Mouse (Mus musculus) layer of hippocampus, adult 9-11 months (tissue): Measurements from ENCODE around the gene Ndufb7.
A peak's percentile ranks its signal among the peaks of the same experiment; 100 is the strongest.
"Not testable (repeated sequence)": the region's sequence is repeated elsewhere in the genome, so short reads cannot be mapped to it uniquely, and the experiment has no call there.

Experiments
- DNase-seq: peaks from one replicate; pipeline ENCODE4 v3.0.0; 2022

Ndufb7 gene

DNA sequence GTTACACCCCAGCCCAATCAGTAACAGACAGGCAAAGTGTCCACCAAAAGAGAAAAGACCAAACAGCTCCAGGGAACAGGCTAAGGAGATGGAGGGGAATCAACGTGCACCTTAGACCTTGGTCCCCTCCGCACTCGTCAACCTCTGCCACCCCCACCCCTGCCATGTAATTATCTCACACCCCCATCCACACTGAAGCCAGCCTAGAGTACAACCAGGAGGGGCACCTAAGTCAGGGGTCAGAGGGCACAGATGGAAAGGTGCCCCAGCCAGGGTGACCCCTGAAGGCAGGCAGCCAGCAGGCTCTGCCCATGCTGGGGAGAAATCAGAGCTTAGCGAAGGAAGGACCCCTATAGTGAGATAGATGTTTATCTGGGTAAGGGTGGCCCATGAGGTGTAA lies 10.4 kb downstream of the Ndufb7 start:
- no peak for DNase-seq

- no peak for DNase-seq
These were observed 10.9 kb downstream of the Ndufb7 start for GRCm38 (mm10) chr8:83577384-83577791.

DNA sequence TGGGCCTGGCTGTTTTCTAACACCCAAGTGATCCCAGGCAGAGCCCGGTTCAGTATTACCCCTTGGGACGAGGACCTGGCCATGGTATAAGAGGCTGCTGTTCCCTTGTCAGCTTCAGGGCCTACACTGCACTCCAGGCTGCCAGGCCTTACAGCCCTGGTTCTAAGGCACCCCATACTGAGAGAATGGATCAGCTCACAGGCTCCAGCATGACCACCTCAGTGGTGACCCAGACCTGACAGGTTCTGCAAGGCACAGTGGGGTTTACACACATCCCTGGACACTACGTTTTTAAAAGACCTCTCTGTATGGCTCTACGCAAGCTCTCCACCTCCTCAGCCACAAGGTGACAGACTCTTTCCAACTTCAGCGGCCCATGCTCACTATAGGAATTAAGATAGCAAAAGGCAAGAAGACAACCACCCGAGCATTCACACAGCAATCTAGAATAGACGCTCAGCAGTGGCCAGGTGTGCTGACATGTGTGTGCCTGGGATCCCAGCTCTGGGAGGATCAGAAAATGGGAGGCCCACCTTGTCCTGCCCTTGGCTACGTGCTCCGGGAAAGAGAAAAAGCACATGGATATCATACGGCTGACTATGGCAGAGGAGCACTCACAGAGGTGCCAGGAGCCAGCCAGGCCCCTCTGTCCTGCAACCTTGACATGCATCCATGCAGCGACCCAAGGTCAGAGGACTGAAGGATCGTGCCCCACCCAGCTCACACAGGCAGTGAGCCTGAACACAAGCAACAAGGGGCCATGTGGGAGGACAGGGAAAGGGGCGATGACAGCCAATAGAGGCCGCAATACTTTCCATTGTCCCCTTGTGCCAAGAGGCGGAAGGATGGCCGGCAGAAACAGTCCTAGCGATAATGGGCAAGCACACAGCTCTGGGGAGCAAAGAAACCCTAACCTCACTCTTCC lies 11.9 kb downstream of the Ndufb7 start:
- no peak for DNase-seq

DNA sequence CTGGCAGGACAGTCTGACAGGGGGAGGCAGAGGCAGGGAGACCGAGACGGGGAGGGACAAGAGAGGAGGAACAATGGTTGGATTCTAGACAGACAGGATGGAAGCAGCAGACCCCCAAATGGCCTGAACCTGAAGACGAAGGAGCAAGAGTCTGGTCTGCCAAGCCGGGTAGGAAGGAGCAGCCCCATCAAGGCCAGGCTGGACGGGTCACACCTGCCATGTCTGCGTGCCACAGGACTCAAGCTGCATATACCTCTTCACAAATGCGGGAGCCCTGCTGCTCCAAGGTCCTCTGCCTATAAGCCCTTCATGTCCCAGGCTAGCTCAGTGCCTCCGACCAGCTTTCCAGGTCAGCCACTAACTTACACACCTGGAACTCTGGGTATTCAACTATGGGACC lies 13.2 kb downstream of the Ndufb7 start:
- no peak for DNase-seq

- DNase-seq = no peak
These were observed 14.4 kb downstream of the Ndufb7 start for GRCm38 (mm10) chr8:83580826-83581225.

GRCm38 (mm10) chr8:83582226-83582625 lies 15.8 kb downstream of the Ndufb7 start:
- DNase-seq = no peak

- DNase-seq = no peak
These were observed 16.8 kb downstream of the Ndufb7 start for GRCm38 (mm10) chr8:83583236-83583635.

GRCm38 (mm10) chr8:83584771-83585170 lies 18.3 kb downstream of the Ndufb7 start:
- DNase-seq = no peak

DNA sequence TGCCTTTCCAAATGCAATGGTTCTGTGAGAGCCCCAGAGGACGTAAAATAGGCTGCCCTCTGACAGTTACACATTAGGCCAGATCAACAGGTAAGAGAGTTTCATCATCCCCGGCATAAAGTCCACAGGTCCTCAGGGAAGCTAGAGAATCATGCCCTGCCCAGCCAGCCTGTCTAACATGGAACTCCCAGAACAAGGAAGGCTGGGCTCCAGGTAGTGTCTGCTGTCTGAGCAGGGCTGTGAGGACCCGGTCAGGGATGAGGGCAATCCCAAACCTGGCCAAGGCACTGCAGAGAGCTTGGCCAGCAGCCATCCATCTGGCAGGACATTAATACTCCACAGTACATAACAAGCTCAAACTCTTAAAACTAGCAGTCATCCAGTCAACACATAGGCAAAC lies 18.9 kb downstream of the Ndufb7 start:
- DNase-seq = no peak

GRCm38 (mm10) chr8:83587644-83588043 lies 21.2 kb downstream of the Ndufb7 start:
- no peak for DNase-seq

DNA sequence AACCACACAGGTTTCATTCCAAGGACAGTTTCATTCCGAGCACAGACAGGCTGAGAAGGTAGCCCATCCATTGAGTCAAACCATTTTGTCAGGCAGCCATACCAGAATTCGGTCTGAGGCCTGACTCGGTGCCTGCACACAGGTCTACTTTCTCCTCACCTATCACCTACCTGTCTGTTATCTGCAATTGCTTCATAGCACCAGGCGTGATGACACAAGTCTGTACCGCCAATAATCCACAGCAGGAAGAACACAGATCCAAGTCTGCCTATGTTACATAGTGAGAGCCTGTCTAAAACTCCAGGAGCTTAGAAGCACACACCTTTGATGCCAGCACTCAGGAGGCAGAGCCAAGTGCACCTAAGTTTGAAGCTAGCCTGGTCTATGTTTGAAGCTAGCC lies 22.4 kb downstream of the Ndufb7 start:
- DNase-seq = no peak

DNA sequence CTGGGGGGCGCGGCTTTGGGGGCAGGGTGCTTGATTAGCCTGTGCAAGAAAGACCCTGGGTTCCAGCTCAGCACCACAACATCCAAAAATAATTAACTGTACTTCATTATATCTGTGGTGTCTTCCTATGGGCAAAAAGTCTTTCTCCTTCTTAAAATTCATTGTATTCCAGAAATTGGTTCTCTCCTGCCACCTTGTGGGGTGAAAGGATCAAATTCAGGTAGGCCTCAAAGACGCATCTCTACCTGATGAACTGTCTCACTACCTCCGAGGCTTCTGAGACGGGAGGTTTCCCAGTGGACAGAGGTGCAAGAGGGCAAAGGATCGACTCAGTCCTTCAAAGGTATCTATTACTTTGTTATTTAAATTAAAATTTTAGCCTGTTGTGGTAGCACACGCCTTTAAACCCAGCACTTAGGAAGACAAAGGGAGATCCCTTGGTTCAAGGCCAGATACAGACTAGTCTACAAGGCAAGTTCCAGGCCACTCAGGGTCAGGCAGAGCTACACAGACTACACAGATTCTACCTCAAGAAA lies 24.1 kb downstream of the Ndufb7 start:
- DNase-seq = no peak

GRCm38 (mm10) chr8:83592682-83593081 lies 26.2 kb downstream of the Ndufb7 start:
- DNase-seq = no peak

- no peak for DNase-seq
These were observed 27.1 kb downstream of the Ndufb7 start for GRCm38 (mm10) chr8:83593325-83594166.

DNA sequence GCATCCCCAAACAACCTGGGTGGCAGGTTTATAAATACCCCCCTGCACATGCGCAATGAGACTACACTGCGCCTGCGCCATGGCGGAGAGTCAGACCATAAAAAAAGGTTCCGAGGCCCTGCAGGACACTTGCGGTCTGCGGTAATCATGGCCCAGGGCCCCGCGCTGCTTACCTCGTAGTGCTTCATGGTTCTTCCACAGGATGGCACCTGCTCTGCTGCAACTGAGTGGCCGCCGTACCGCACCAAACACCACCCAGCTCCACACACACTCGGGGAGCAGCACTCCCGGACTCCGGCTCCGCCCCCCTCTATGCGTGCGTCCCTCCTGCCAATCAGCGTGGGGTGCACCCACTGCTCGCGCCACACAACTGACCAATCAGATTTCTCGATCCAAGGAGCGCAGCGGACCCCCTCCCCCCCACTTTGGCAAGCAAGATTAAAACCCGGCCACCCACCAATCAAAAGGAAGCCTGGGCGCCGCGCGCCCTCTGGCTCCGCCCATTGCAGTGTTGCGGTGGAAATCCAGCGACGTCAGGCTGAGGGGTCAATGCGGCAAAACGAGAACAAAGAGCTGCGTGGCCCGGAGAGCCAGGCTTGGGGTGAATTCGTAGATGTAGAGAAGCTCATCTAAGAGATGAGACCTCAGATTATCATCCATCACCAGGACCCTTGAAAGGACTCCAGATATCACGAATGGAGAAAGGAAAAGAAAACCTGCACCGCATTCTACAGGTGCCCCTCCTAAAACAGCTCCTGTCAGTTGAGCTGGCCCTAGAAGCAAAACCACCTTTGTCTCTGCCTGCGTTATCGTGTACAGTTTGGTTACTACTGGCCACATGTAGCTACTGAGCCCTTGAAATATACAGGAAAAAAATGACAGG lies 27.9 kb downstream of the Ndufb7 start:
- peak; percentile 98 for DNase-seq

DNA sequence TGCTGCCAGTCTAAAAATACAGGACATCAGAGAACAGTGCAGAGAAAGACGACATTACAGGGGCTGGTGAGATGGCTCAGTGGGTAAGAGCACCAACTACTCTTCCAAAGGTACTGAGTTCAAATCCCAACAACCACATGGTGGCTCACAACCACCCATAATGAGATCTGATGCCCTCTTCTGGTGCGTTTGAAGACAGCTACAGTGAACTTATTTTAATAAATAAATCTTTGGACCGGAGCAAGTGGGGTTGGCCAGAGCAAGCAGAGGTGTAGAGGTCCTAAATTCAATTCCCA lies 28.5 kb downstream of the Ndufb7 start:
- DNase-seq = not testable (repeated sequence)

GRCm38 (mm10) chr8:83596369-83596768 lies 29.9 kb downstream of the Ndufb7 start:
- no peak for DNase-seq

- no peak for DNase-seq
These were observed 31.7 kb downstream of the Ndufb7 start for GRCm38 (mm10) chr8:83598146-83598545.

GRCm38 (mm10) chr8:83599814-83600213 lies 33.3 kb downstream of the Ndufb7 start:
- no peak for DNase-seq

GRCm38 (mm10) chr8:83602650-83603029 lies 36.2 kb downstream of the Ndufb7 start:
- no peak for DNase-seq

DNA sequence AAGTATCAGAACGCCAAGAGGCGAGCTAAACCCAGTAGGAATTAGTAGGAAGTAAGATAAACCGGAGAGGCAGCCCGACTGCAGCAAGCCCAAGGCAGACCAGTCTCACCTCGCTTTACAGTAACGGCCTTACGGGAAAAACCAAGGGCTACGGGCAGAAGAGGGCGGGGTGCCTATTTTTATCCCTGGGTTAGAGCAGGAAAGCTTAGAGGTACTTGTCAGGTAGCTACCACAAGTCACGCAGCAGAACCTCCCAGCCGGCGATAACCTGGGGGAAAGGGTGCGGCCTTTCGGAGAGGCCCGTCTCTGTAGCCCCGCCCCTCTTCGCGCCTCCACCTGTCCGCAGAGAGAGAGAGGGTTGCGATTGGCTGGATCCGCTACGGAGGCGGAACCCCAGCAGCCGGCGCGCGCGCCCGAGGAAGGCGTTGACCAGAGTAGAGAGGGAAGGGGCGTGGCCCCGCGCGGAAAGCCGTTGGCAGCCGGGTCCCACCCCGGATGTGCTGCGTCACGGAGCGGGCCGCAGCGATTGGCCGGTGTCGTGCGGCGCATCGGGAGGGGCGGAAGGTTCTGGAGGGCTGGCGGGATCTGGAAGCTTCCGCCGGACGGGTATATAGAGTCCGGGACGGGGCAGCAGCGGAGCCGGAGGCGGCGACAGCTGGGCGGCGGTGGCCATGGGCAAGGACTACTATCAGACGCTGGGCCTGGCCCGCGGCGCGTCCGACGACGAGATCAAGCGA lies 41.4 kb downstream of the Ndufb7 start, which contains the start of the genes Tecr and Dnajb1:
TSS of gene Tecr (minus strand) at position 311 of the 737 bp plus-strand sequence.
TSS of gene Dnajb1 (plus strand) at position 533 of the 737 bp plus-strand sequence.
- DNase-seq = peak; percentile 100

GRCm38 (mm10) chr8:83608398-83608829 lies 41.9 kb downstream of the Ndufb7 start:
- DNase-seq = peak; percentile 83
